Mouse (Mus musculus) lung, embryonic 15.5 days (tissue): Measurements from ENCODE around the gene Slc25a16. TPM values are rescaled to one million over a fixed set of nuclear protein-coding genes. Genes with fewer than 3 reads are reported as not detected.
A peak's percentile ranks its signal among the peaks of the same experiment; 100 is the strongest.

Experiments used
- ATAC-seq: fragments of 200-750 bp; cut with Nextera tagmentation; 2 replicates; pipeline ENCODE4 v1.8.0; 2017; ENCODE audit warnings: moderate number of reproducible peaks, borderline replicate concordance; ENCODE audit not compliant: low FRiP score, low TSS enrichment; ENCODE audit errors: extremely low read depth
- H3K27ac ChIP-seq: fragments of 300-500 bp; sonication (generic); 2 replicates; pipeline ENCODE4 v1.5.1; 2015; ENCODE audit warnings: moderate library complexity, mild to moderate bottlenecking, inconsistent platforms
- H3K27me3 ChIP-seq: fragments of 300-500 bp; sonication (generic); 2 replicates; pipeline ENCODE4 v1.6.1; 2015; ENCODE audit warnings: inconsistent platforms
- H3K36me3 ChIP-seq: fragments of 300-500 bp; sonication (generic); 2 replicates; pipeline ENCODE4 v1.6.1; 2015; ENCODE audit warnings: inconsistent platforms
- H3K4me1 ChIP-seq: fragments of 300-500 bp; sonication (generic); 2 replicates; pipeline ENCODE4 v1.6.1; 2015; ENCODE audit warnings: inconsistent platforms
- H3K4me2 ChIP-seq: fragments of 300-500 bp; sonication (generic); 2 replicates; pipeline ENCODE4 v1.6.1; 2015; ENCODE audit warnings: inconsistent platforms, mild to moderate bottlenecking, moderate library complexity
- H3K4me3 ChIP-seq: fragments of 300-500 bp; sonication (generic); 2 replicates; pipeline ENCODE4 v1.5.1; 2015; ENCODE audit warnings: mild to moderate bottlenecking, inconsistent platforms
- H3K9ac ChIP-seq: fragments of 300-500 bp; sonication (generic); 2 replicates; pipeline ENCODE4 v1.6.1; 2015; ENCODE audit warnings: inconsistent platforms
- H3K9me3 ChIP-seq: fragments of 300-500 bp; sonication (generic); 2 replicates; pipeline ENCODE4 v1.6.1; 2016; ENCODE audit warnings: inconsistent platforms
- WGBS: fragments of 180-500 bp; shearing (Covaris S2); methylation state at CpG from one replicate; pipeline ENCODE4 v1.1.7; 2015; 5-methylcytosine and 5-hydroxymethylcytosine counted together
- polyA plus RNA-seq: library from polyadenylated mRNA; unstranded; fragments of >200 nt; fragmentation: Nextera tagmentation; extraction: Ambion mirVana; gene quantifications from 2 replicates; pipeline ENCODE4 v1.2.1, GENCODE M21; 2015

Gene Slc25a16
- polyA plus RNA-seq, result 14.8 and 15.7 TPM in 2 replicates

DNA sequence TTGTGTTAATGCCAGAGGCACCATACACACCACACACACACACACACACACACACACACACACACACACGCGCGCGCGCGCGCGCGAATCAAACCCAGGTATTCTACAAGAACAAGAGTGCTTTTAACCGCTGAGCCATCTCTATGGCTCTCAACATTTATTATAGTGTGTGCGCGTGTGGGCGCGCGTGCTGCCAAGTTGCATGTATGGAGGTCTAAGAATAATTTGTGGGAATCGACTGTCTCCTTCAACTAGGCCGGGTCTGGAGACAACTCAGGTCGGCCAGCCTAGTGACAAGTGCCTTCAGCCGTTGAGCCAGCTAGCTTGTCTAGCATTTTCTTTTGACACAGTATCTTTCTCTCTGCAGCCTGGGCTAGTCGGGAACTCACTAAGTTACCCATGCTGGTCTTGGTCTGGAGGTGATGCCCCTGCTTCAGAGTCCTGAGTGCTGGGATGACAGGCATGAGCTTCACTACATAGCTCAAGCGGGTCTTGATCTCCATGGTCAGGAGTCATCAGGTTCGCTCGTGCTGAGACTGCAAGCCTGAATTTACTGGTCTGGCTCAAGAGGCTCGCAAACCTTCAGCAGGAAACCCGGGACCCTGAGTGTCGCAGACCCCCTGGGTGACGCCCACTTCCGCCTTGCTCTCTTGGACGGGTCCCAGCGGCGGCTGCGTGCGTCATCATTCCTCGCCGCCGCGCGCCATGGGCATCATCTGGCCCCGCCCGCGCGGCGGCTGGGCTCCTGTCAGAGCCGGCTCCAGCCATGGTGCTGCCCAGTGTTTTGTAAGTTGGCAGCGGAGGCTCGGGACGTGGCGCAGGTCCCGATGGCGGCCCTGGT is at the start of gene Slc25a16:
Gene Slc25a16, plus strand, starts transcription at position 709 of the 841 bp plus-strand sequence.
- no peaks in the 10 kb centered on the region for H3K9me3 ChIP-seq
- H3K4me3 ChIP-seq, result peak within 1 kb of the TSS; percentile 94
- no peaks in the 10 kb centered on the region for H3K36me3 ChIP-seq
- 4% methylated on average over 49 of the region's 50 CpGs for WGBS
- ATAC-seq, result peak; percentile 96
- H3K4me2 ChIP-seq, result peak within 1 kb of the TSS; percentile 84
- peaks cover 14% of the 10 kb centered on the region for H3K4me1 ChIP-seq
- H3K9ac ChIP-seq, result peak within 1 kb of the TSS; percentile 89
- peak within 1 kb of the TSS; percentile 84 for H3K27ac ChIP-seq
- no peaks in the 10 kb centered on the region for H3K27me3 ChIP-seq

DNA sequence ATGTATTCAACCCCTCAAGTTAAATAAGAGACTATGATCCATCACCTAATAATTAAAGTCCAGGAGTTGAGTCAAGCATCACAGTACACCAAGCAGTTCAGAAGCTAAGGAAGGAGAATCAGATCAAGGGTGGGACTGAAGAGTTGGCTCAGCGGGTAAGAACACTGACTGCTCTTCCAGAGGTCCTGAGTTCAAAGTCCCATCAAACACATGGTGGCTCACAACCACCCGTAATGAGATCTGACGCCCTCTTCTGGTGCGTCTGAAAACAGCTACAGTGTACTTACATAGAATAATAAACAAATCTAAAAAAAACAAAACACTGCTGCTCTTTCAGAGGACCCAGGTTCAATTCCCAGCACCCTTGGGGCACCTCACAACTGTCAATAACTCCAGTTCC is 45.6 kb upstream of the Slc25a16 start:
- ATAC-seq, result no peak
- Histone ChIP-seq H3K4me1 (no peaks in the 10 kb centered on the region), H3K9ac (no peak overlapping the region), H3K27me3 (no peaks in the 10 kb centered on the region), H3K4me2 (no peak overlapping the region), H3K27ac (no peak overlapping the region), H3K9me3 (no peaks in the 10 kb centered on the region), H3K4me3 (no peak overlapping the region), H3K36me3 (peaks cover 17% of the 10 kb centered on the region)
- 73% methylated on average over 4 of the region's 4 CpGs for WGBS

DNA sequence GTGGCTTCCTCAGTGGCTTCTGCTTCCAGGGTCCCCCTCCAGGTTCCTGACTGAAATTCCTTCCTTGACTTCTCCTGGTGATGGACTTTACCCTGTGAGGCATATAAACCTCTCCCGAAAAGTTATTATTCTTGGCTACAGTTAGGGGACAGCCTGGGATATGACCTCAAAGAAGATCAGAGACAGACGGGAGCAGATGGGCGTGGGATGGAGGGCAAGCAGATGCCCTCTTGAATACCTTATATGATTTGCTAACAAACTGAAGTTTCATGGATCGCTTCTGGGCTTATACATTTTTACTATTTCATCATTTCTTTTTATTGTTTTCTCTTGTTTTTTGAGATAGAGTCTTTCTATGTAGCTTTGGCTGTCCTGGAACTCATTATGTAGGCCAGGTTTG is 44.9 kb upstream of the Slc25a16 start:
- no peaks in the 10 kb centered on the region for H3K27me3 ChIP-seq
- H3K4me1 ChIP-seq, result no peaks in the 10 kb centered on the region
- no peak overlapping the region for H3K27ac ChIP-seq
- no peak overlapping the region for H3K9ac ChIP-seq
- 86% methylated on average over 4 of the region's 4 CpGs for WGBS
- no peak for ATAC-seq
- H3K36me3 ChIP-seq, result peaks cover 17% of the 10 kb centered on the region
- no peaks in the 10 kb centered on the region for H3K9me3 ChIP-seq
- H3K4me2 ChIP-seq, result no peak overlapping the region
- H3K4me3 ChIP-seq, result no peak overlapping the region

DNA sequence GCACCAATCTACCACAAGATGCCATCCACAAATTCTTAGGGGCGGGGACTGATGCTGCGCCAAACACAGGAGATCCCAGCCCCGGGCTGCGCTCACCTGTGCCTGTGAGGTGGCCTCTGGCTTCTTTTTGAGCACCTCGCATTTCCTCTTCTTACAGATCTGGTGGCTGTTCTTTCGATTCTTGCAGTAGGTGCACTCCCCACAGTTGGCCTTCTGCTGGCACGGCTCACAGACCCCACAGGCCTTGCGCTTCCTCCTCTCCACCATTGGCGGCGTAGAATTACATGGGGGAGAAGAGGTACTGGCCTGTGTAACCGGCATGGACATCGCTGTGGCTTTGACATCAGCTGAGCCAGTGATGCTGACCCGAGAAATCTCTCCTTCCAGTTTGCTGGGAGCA is 42.4 kb upstream of the Slc25a16 start:
- Histone ChIP-seq H3K27me3 (no peaks in the 10 kb centered on the region), H3K4me2 (no peak overlapping the region), H3K9me3 (no peaks in the 10 kb centered on the region), H3K4me3 (no peak overlapping the region), H3K9ac (no peak overlapping the region), H3K4me1 (no peaks in the 10 kb centered on the region), H3K27ac (no peak overlapping the region), H3K36me3 (peaks cover 17% of the 10 kb centered on the region)
- no peak for ATAC-seq
- WGBS, result 84% methylated on average over 13 of the region's 13 CpGs

DNA sequence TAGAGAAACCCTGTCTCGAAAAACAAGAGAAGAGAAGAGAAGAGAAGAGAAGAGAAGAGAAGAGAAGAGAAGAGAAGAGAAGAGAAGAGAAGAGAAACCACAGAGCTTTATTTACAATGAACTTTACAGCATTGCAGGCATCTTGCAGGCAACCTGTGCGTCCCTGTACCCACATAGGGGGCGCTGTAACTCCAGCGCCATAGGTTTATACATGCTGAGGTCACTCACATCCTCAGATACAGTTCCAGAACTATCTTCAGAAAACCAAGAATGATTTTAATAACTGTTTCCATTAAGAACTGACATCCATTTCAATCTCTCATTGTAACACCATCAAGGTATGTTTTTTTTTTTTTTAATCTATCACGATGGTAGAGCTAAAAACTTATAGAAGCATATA is 39.2 kb upstream of the Slc25a16 start:
- Histone ChIP-seq H3K27ac (no peak overlapping the region), H3K9ac (no peak overlapping the region), H3K9me3 (no peaks in the 10 kb centered on the region), H3K4me2 (no peak overlapping the region), H3K4me1 (peaks cover 6% of the 10 kb centered on the region; the same call in 1 of the 2 replicates), H3K36me3 (peaks cover 17% of the 10 kb centered on the region), H3K27me3 (no peaks in the 10 kb centered on the region), H3K4me3 (no peak overlapping the region)
- no peak for ATAC-seq
- WGBS, result 49% methylated on average over 5 of the region's 5 CpGs

DNA sequence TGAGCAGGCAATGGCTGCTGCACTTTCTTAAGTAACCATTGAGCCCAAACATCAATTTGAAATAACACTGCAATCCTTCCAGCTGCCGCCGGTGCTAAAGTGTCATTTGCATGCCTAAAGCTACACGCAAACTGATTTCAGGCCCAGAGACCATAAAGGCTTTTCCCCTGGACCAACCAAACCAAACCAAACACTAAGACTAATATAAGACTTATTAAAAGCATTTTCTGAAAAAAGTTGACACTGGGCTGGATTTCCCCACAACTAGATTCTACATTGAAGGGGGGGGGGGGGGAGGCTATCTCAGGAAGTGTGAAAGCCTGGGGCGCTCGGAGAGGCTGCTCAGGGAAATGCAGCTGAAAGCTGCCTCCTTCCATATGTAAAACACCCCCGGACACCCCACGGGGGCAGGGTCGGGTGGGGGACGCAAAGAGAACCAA is 36.5 kb upstream of the Slc25a16 start:
- Histone ChIP-seq H3K9me3 (no peaks in the 10 kb centered on the region), H3K9ac (no peak overlapping the region), H3K27ac (no peak overlapping the region), H3K27me3 (no peaks in the 10 kb centered on the region), H3K4me3 (no peak overlapping the region), H3K36me3 (peaks cover 7% of the 10 kb centered on the region), H3K4me1 (peaks cover 10% of the 10 kb centered on the region; the same call in 1 of the 2 replicates), H3K4me2 (no peak overlapping the region)
- WGBS, result 12% methylated on average over 9 of the region's 9 CpGs
- no peak for ATAC-seq

DNA sequence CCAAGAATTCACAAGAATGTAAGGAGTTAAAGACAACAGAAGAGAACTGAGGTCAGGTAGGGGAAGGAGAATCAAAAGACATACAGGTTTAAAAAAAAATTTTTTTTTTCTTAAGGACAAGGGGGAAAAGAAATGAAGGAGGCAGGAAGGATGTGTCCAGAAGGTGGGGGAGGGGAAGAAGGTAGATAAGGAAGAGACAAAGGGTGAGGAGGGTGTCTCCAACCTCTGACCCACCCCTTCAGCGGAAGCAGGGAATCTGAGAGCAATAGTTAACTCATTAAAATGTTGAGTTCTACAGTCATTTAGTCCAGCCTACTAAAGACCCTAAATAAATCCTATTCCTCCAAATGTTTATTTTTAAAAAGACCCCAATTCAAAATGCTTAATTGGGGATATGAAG is 35.9 kb upstream of the Slc25a16 start:
- no peak for ATAC-seq
- 69% methylated on average over 1 of the region's 1 CpGs for WGBS
- H3K27me3 ChIP-seq, result no peaks in the 10 kb centered on the region
- H3K9me3 ChIP-seq, result no peaks in the 10 kb centered on the region
- no peak overlapping the region for H3K9ac ChIP-seq
- H3K27ac ChIP-seq, result no peak overlapping the region
- peaks cover 3% of the 10 kb centered on the region for H3K36me3 ChIP-seq
- no peak overlapping the region for H3K4me2 ChIP-seq
- peaks cover 10% of the 10 kb centered on the region; the same call in 1 of the 2 replicates for H3K4me1 ChIP-seq
- H3K4me3 ChIP-seq, result no peak overlapping the region

DNA sequence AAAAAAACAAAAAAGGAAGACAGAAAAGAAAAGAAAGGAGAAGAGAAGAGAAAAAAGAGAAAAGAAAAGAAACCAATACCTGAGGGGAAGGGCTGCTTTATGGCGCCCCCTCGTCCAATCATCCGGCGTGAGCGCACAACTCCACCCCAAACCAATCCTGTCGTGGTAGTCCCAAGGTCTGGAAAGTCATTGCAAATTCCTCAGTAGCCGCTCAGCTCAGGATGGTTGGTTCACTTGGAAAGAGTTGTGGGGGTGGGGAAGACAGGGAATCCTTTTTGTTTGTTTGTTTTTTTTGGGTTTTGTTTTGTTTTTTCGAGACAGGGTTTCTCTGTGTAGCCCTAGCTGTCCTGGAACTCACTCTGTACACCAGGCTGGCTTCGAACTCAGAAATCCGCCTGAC is 35.0 kb upstream of the Slc25a16 start:
- no peaks in the 10 kb centered on the region for H3K36me3 ChIP-seq
- H3K9ac ChIP-seq, result no peak overlapping the region
- H3K4me1 ChIP-seq, result peaks cover 10% of the 10 kb centered on the region; the same call in 1 of the 2 replicates
- no peak for ATAC-seq
- 29% methylated on average over 10 of the region's 10 CpGs for WGBS
- H3K4me2 ChIP-seq, result peak overlapping the region; percentile 93
- peak overlapping the region; percentile 66 for H3K4me3 ChIP-seq
- no peaks in the 10 kb centered on the region for H3K27me3 ChIP-seq
- H3K9me3 ChIP-seq, result no peaks in the 10 kb centered on the region
- H3K27ac ChIP-seq, result no peak overlapping the region

DNA sequence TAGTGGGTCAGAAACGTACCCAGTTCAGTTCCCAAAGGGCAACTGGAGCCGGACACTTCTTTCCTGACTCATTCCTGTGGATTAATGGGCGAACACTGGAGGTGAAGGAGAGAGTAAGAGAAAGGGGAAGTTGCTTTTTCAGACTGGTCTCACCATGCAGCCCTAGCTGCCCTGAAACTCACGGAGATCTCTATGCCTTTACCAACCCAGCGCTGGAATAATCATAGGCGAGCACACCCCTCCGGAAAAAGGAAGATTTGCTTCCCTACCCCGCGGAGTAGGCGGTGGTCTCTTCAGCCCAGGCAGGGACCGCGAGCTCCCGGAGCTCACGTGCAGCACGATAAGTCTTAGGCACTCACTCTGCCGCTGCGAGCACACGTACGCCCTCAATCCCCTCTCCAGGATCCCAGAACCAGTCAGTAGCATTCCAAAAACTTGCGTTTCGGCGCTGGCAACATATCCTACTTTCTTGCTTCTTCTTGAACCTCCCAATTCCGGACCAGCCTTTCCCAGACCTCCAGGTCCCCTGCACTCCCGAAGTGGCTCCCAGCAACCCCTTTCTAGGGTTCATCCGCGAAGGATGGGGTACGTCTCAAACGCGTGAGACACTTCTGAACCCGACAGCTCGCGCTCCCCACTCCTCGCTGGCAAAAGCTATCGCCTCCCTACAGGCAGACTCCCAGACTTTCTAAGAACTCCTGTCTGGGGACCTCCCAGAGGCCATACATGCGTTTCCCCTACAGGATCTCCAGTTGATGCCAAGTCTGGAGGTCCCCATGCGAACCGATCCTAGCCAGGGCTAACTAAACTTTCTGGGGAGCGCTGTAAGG is 34.2 kb upstream of the Slc25a16 start:
- H3K4me3 ChIP-seq, result peak overlapping the region; percentile 66
- peak overlapping the region; percentile 56 for H3K9ac ChIP-seq
- peak; percentile 75 for ATAC-seq
- H3K27me3 ChIP-seq, result no peaks in the 10 kb centered on the region
- H3K4me1 ChIP-seq, result peaks cover 10% of the 10 kb centered on the region; the same call in 1 of the 2 replicates
- peak overlapping the region; percentile 93 for H3K4me2 ChIP-seq
- WGBS, result under 1% methylated on average over 38 of the region's 38 CpGs
- H3K27ac ChIP-seq, result peak overlapping the region; percentile 49
- H3K36me3 ChIP-seq, result no peaks in the 10 kb centered on the region
- H3K9me3 ChIP-seq, result no peaks in the 10 kb centered on the region

DNA sequence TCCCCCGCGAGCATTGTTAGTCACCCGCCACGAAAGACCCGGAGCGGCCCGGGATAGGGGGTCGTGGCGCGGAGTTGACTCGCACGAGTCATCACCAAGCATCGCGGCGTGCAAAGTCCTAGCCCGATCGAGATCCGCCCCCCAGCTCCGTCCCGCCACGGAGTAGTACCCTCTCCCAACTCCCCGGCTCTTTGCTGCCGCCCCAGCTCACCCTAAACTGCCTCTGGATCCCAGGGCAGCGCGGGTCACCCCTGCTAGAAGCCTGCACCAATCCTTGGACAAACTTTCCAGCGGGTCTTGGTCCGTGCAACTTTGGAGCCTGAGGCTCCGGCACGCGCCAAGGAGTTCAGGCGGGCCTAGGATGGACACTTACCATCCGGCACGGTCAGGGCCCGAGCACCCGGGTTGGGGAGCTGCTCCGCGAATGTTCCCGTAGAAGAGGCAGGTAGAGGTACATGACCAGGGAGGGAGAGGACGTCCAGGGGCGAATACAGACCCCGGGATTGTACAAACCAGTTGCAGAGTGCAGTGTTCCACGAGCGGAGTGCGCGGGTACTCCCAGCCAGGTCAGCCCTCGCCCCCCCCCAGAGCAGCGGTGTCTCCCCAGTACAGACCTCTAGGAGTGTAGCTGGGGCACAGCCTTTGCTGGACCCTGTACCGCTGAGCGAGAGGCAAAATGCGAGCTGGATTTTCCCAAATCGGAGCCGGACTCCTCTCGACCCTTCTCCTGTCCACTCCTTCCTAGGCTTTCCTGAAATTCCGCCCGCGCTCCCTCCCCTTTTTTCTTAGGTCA is 33.4 kb upstream of the Slc25a16 start:
- under 1% methylated on average over 56 of the region's 56 CpGs for WGBS
- peak; percentile 88 for ATAC-seq
- H3K9me3 ChIP-seq, result no peaks in the 10 kb centered on the region
- H3K4me2 ChIP-seq, result peak overlapping the region; percentile 93
- H3K4me3 ChIP-seq, result peak overlapping the region; percentile 66
- peak overlapping the region; percentile 49 for H3K27ac ChIP-seq
- no peaks in the 10 kb centered on the region for H3K36me3 ChIP-seq
- H3K4me1 ChIP-seq, result peaks cover 10% of the 10 kb centered on the region; the same call in 1 of the 2 replicates
- H3K27me3 ChIP-seq, result no peaks in the 10 kb centered on the region
- H3K9ac ChIP-seq, result peak overlapping the region; percentile 56

DNA sequence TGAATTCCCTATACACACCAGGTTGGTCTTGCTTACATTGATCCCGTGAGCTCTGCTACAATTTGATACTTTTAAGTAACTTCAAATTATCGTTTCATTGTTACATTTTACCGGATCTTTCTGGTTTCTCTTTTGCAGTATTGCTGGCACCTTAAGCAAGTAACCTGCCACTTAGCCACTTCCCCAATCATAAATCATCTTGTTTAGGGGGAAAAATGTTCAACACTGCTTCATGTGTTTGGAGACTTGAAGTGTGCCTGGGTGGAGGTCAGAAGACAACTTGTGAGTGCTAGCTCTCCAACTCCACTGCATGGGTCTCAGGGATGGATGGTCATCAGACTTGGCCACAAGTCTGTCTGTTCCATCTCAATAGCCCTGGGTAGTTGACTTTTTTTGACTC is 29.4 kb upstream of the Slc25a16 start:
- Histone ChIP-seq H3K9ac (no peak overlapping the region), H3K36me3 (no peaks in the 10 kb centered on the region), H3K4me1 (peaks cover 3% of the 10 kb centered on the region; the same call in 1 of the 2 replicates), H3K4me3 (no peak overlapping the region), H3K27me3 (no peaks in the 10 kb centered on the region), H3K9me3 (no peaks in the 10 kb centered on the region), H3K27ac (no peak overlapping the region), H3K4me2 (no peak overlapping the region)
- ATAC-seq, result no peak
- 80% methylated on average over 3 of the region's 3 CpGs for WGBS
